Mouse (Mus musculus): ENCODE results near the gene Mrpl22.
"Not testable (repeated sequence)": the region's sequence is repeated elsewhere in the genome, so short reads cannot be mapped to it uniquely, and the experiment has no call there.

Gene Mrpl22

GRCm38 (mm10) chr11:58171459-58172091, at the start of gene Mrpl22:
Gene Mrpl22, plus strand, starts transcription at chr11:58171661.
- peak; percentile 96 to 97 for DNase-seq

GRCm38 (mm10) chr11:58123711-58124110, 47.8 kb upstream of the Mrpl22 start:
- DNase-seq = no peak

- peak in 1 of 2 experiments; percentile 53 for DNase-seq
Measured at GRCm38 (mm10) chr11:58125021-58125420, 46.4 kb upstream of the Mrpl22 start.

GRCm38 (mm10) chr11:58126397-58127160, 44.9 kb upstream of the Mrpl22 start:
- DNase-seq = peak; percentile 43 to 62

GRCm38 (mm10) chr11:58127544-58127943, 43.9 kb upstream of the Mrpl22 start:
- DNase-seq = no peak

GRCm38 (mm10) chr11:58129302-58129843, 42.1 kb upstream of the Mrpl22 start:
- no peak for DNase-seq

GRCm38 (mm10) chr11:58132026-58132425, 39.4 kb upstream of the Mrpl22 start:
- no peak for DNase-seq

- no peak for DNase-seq
Measured at GRCm38 (mm10) chr11:58134869-58135268, 36.6 kb upstream of the Mrpl22 start.

GRCm38 (mm10) chr11:58135296-58135695, 36.2 kb upstream of the Mrpl22 start:
- peak in 1 of 2 experiments; percentile 27 for DNase-seq

GRCm38 (mm10) chr11:58136677-58137076, 34.8 kb upstream of the Mrpl22 start:
- DNase-seq = no peak

- no peak for DNase-seq
Measured at GRCm38 (mm10) chr11:58138821-58139220, 32.6 kb upstream of the Mrpl22 start.

- DNase-seq = no peak
Measured at GRCm38 (mm10) chr11:58139466-58139865, 32.0 kb upstream of the Mrpl22 start.

- no peak for DNase-seq
Measured at GRCm38 (mm10) chr11:58143704-58144426, 27.6 kb upstream of the Mrpl22 start.

GRCm38 (mm10) chr11:58146241-58146640, 25.2 kb upstream of the Mrpl22 start:
- DNase-seq = peak in 1 of 2 experiments; percentile 16

GRCm38 (mm10) chr11:58155458-58155857, 16.0 kb upstream of the Mrpl22 start:
- no peak for DNase-seq

GRCm38 (mm10) chr11:58156871-58157270, 14.6 kb upstream of the Mrpl22 start:
- no peak for DNase-seq

- DNase-seq = no peak
Measured at GRCm38 (mm10) chr11:58165072-58165471, 6.4 kb upstream of the Mrpl22 start.

- no peak for DNase-seq
Measured at GRCm38 (mm10) chr11:58167822-58168166, 3.7 kb upstream of the Mrpl22 start.

- peak; percentile 90 to 91 for DNase-seq
Measured at GRCm38 (mm10) chr11:58168167-58168915, 3.1 kb upstream of the Mrpl22 start, which contains the start of gene Gemin5. Gene Gemin5, minus strand, starts transcription at chr11:58168539.

GRCm38 (mm10) chr11:58169666-58170065, 1.8 kb upstream of the Mrpl22 start:
- no peak for DNase-seq

- peak; percentile 33 to 81 for DNase-seq
Measured at GRCm38 (mm10) chr11:58179563-58179962, 8.1 kb downstream of the Mrpl22 start.

- not testable (repeated sequence) for DNase-seq
Measured at GRCm38 (mm10) chr11:58179986-58180385, 8.5 kb downstream of the Mrpl22 start.

GRCm38 (mm10) chr11:58180756-58181155, 9.3 kb downstream of the Mrpl22 start:
- no peak for DNase-seq

All from lung, postnatal 4 days (tissue).